In the genomic region with DNA sequence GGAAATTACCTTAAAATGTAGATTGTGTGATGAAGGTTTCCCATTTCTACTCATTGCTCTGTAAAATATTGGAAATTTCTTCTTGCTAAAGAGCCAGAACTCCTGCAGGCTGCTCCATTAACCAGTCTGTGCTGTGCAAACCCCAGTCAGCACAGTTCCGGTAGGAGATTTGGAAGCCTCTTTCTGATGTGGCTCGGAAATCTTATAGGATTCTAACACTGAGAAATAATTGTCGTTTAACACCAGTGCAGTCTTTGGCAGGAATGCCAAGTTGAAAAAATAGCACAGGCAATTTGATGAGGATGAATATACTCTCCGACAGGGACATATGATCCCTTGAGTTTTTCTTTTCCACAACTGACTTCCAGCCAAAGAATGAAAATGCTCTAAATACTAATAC, we compare ENCODE assay signal across 16 mouse cellular contexts.
"Had no signal": no experiment of that assay in that cellular context is flagged by ENCODE, and none has a peak within 500 bp of the region (broad histone marks: within the 10 kb centered on the region; RNA-seq: fewer than 3 reads in every experiment).

No protein-coding gene starts in this region.

- ATAC-seq: liver, postnatal 0 days; midbrain, embryonic 16.5 days had no signal

- H3K4me3 ChIP-seq: layer of hippocampus, adult 2 months; limb, embryonic 12.5 days; liver, embryonic 13.5 days; lung, embryonic 15.5 days; megakaryocyte, embryonic 14.5 days had no signal

- H3K4me2 ChIP-seq: limb, embryonic 12.5 days; liver, embryonic 13.5 days; lung, embryonic 15.5 days; midbrain, embryonic 11.5 days had no signal

- H3K27ac ChIP-seq: layer of hippocampus, adult 2 months; limb, embryonic 12.5 days; liver, embryonic 13.5 days; lung, embryonic 15.5 days; macrophage had no signal

- H3K27me3 ChIP-seq: limb, embryonic 12.5 days; liver, embryonic 13.5 days; lung, embryonic 15.5 days; megakaryocyte, embryonic 14.5 days had no signal

- H3K36me3 ChIP-seq: limb, embryonic 12.5 days; liver, embryonic 13.5 days; lung, embryonic 15.5 days had no signal

- H3K9ac ChIP-seq: limb, embryonic 12.5 days; liver, embryonic 13.5 days; liver, postnatal 0 days; lung, embryonic 15.5 days had no signal

- H3K4me1 ChIP-seq: limb, embryonic 12.5 days; liver, embryonic 13.5 days; lung, embryonic 15.5 days; megakaryocyte, embryonic 14.5 days had no signal

- DNase-seq: kidney, adult 18-20 months; kidney, postnatal 10 days; kidney, postnatal 4 days; liver; liver, embryonic 13.5 days; liver, postnatal 0 days; lung, postnatal 14 days; thymus, adult 2 months; thymus, postnatal 25 days had no signal

- H3K9me3 ChIP-seq: limb, embryonic 12.5 days; liver, embryonic 13.5 days; lung, embryonic 15.5 days; megakaryocyte, embryonic 14.5 days had no signal
